Mouse (Mus musculus) urinary bladder, postnatal 14 days (tissue): ENCODE measurements at regions not wholly inside any gene's neighbourhood (a gene's known extent, or its start where the extent isn't known, plus 50 kb on each side); places are given as distances from the start of the nearest gene placed in this dataset.

Experiments
- DNase-seq: peaks from one replicate; pipeline ENCODE4 v3.0.0; 2021; ENCODE audit warnings: low spot score

DNA sequence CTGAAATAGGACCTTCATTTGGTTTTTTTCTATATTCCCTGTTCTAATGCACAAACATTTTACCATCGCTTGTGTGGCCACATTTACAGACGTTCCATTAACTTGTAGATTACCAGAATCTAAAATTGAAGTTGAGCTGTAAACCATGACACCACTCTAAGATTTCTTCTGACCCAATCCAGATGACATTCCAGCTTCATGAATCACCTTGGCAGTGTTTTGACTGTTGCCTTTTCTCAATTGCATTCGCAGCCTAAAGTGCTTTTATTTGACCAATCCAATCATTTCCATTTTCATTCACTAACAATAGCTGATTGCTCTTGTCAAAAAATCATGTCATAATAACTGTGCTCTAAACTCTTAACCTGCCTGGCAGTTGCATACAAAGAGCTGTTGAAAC is 144.8 kb downstream of the Mdfic start:
- no peak for DNase-seq

GRCm38 (mm10) chr6:15882288-15882903 is 161.9 kb downstream of the Mdfic start:
- DNase-seq, result no peak

DNA sequence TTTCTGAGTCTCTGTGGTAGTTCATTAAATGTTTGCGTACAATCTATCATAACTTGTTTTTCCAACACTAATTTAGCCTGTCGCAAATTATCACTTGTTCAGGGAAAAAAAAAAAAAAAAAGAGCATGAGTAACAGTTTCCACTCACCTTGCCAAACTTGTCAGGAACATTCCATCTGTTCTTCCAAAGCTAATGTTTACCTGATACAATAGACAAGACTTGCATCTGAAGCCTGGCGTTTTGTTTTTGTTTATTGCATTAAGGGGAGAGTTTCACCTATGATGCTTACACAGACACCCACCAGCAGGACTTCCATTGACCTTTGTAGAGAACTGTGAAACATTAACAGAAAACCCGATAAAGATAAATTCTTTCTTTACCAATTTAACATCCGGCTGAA is 172.6 kb downstream of the Mdfic start:
- DNase-seq, result no peak

- DNase-seq, result no peak
These were observed 180.0 kb downstream of the Mdfic start for GRCm38 (mm10) chr6:15900495-15900894.

DNA sequence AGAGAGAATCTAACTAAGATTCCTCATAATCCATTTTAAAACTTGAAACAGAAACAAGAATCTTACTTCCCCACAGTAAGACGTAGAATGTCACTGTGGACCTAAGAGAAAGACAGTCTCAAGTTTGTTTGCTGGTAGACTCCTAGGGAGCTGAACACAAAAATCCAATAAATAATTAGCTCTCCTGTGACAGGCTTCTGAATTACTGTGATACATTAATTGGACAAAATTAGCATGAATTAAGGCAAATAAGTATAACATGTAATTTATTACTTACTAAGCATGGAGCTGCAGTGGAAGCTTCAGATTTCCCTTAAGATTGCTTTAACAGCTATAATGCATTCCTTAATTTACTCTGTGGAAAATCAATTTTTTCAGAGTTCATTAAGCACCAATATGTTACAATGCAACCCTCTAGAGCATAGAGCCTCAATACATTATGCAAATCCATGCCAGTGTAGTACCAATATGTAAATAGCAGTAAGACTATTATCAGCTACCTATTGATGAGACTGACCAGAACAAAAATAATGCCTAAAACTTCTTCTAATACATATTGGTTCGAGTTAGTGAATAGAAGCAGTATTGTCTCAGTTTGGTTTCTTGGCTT is 182.3 kb downstream of the Mdfic start:
- DNase-seq, result no peak

- no peak for DNase-seq
These were observed 190.1 kb downstream of the Mdfic start for GRCm38 (mm10) chr6:15910420-15911167.

DNA sequence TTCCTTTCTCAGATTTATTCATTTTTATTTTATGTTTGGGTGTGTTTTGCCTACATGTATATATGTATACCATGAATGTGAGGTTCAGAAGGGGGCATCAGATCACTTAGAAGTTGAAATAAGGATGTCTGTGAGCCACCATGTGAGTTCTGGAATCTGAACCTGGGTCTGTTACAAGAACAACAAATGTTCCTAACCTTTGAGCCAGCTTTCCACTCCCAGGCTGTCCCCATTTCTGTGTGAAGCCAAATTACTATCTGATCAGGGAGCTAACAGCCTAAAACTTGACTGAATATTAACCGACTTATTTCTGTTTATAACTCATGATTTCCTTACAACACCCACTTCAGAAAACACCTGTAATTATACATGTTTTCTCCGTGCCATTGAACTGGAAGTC is 209.2 kb downstream of the Mdfic start:
- no peak for DNase-seq

DNA sequence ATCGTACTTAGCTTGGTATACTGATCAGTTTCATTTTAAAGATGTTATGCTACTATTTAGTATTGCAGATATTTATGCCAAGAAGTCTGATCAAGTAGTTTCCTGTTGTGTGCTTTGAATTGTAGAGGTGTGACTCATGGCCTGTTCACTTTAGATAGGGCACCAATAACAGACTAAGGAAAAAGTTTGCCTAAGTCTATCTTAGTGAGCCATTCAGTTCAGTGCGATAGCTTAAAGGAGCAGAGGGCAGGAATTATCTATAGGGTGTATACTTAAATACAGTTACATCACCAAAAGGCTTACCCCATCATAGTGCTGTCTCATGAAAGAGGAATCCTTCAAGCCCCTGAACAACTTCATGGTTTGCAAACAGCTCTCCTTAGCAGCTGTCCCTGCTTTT is 229.8 kb downstream of the Mdfic start:
- no peak for DNase-seq

DNA sequence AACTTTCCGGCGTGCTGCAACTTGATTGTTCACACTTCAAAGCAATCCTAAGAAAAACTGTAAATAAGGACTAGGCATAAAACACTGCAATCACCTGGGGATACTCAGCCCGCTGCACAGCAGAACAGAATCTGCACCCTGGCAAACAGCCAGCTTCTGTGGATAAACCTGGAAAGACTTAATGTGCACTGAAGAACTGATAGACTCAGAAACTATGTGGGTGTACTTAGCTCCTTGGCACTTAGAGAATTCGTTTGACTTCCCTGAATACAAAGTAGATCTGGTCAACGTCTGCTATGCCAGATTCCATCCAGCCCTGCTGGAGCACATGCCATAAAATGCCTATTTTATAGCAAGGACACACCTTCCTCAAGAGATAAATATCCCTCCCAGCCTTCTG is 266.9 kb downstream of the Mdfic start:
- peak; percentile 10 for DNase-seq
